Mouse (Mus musculus): Measurements from ENCODE around the gene Vamp1.

The Vamp1 gene

GRCm38 (mm10) chr6:125213129-125213528 lies 2.2 kb upstream of the Vamp1 start:
- DNase-seq (ENCODE audit: low spot score) = no peak

GRCm38 (mm10) chr6:125213715-125214114 lies 1.6 kb upstream of the Vamp1 start:
- DNase-seq (ENCODE audit: low spot score) = no peak

- DNase-seq (ENCODE audit: low spot score) = no peak
These were observed 1.5 kb downstream of the Vamp1 start for GRCm38 (mm10) chr6:125216898-125217297.

- no peak for DNase-seq (ENCODE audit: low spot score)
These were observed 2.5 kb downstream of the Vamp1 start for GRCm38 (mm10) chr6:125217899-125218298.

GRCm38 (mm10) chr6:125218963-125219362 lies 3.6 kb downstream of the Vamp1 start:
- no peak for DNase-seq (ENCODE audit: low spot score)

- DNase-seq (ENCODE audit: low spot score) = no peak
These were observed 5.9 kb downstream of the Vamp1 start for GRCm38 (mm10) chr6:125221115-125221745.

- no peak for DNase-seq (ENCODE audit: low spot score)
These were observed 6.8 kb downstream of the Vamp1 start for GRCm38 (mm10) chr6:125222146-125222545.

- DNase-seq (ENCODE audit: low spot score) = no peak
These were observed 7.2 kb downstream of the Vamp1 start for GRCm38 (mm10) chr6:125222577-125222976.

- no peak for DNase-seq (ENCODE audit: low spot score)
These were observed 10.3 kb downstream of the Vamp1 start for GRCm38 (mm10) chr6:125225518-125226115.

GRCm38 (mm10) chr6:125230571-125230970 lies 15.2 kb downstream of the Vamp1 start:
- DNase-seq (ENCODE audit: low spot score) = no peak

GRCm38 (mm10) chr6:125231117-125232044 lies 16.0 kb downstream of the Vamp1 start, which contains the start of gene Tapbpl:
Gene Tapbpl, minus strand, starts transcription at chr6:125231860.
- DNase-seq (ENCODE audit: low spot score) = peak; percentile 52

- no peak for DNase-seq (ENCODE audit: low spot score)
These were observed 16.7 kb downstream of the Vamp1 start for GRCm38 (mm10) chr6:125232045-125232437.

GRCm38 (mm10) chr6:125232516-125232915 lies 17.2 kb downstream of the Vamp1 start:
- no peak for DNase-seq (ENCODE audit: low spot score)

- no peak for DNase-seq (ENCODE audit: low spot score)
These were observed 18.6 kb downstream of the Vamp1 start for GRCm38 (mm10) chr6:125233816-125234519.

- DNase-seq (ENCODE audit: low spot score) = no peak
These were observed 19.1 kb downstream of the Vamp1 start for GRCm38 (mm10) chr6:125234520-125234828.

- no peak for DNase-seq (ENCODE audit: low spot score)
These were observed 21.0 kb downstream of the Vamp1 start for GRCm38 (mm10) chr6:125236341-125236740.

GRCm38 (mm10) chr6:125236782-125237181 lies 21.4 kb downstream of the Vamp1 start, which contains the start of gene Cd27:
Gene Cd27, minus strand, starts transcription at chr6:125237010.
- no peak for DNase-seq (ENCODE audit: low spot score)

- DNase-seq (ENCODE audit: low spot score) = no peak
These were observed 22.1 kb downstream of the Vamp1 start for GRCm38 (mm10) chr6:125237421-125237820.

GRCm38 (mm10) chr6:125238396-125238795 lies 23.0 kb downstream of the Vamp1 start:
- DNase-seq (ENCODE audit: low spot score) = no peak

- no peak for DNase-seq (ENCODE audit: low spot score)
These were observed 24.2 kb downstream of the Vamp1 start for GRCm38 (mm10) chr6:125239547-125239946.

- no peak for DNase-seq (ENCODE audit: low spot score)
These were observed 25.3 kb downstream of the Vamp1 start for GRCm38 (mm10) chr6:125240617-125241016.

- no peak for DNase-seq (ENCODE audit: low spot score)
These were observed 26.2 kb downstream of the Vamp1 start for GRCm38 (mm10) chr6:125241566-125241965.

All from ovary, postnatal 10 days (tissue).